Mouse (Mus musculus): Measurements from ENCODE around the gene Rabl6. TPM values are rescaled to one million over a fixed set of nuclear protein-coding genes. Genes with fewer than 3 reads are reported as not detected.

Gene Rabl6
- 66.5 and 73.8 TPM in 2 replicates for polyA plus RNA-seq (2012; rRNA removed)

GRCm38 (mm10) chr2:25607761-25608622 is at the start of gene Rabl6:
Gene Rabl6, minus strand, starts transcription at chr2:25608521.
- DNase-seq (ENCODE audit: low spot score), result peak; percentile 88

GRCm38 (mm10) chr2:25657652-25658051 is 49.3 kb upstream of the Rabl6 start, which contains the start of gene Lcn5:
Gene Lcn5, plus strand, starts transcription at chr2:25657952.
- DNase-seq (ENCODE audit: low spot score), result no peak

- no peak for DNase-seq (ENCODE audit: low spot score)
These were observed 48.9 kb upstream of the Rabl6 start for GRCm38 (mm10) chr2:25657246-25657645.

GRCm38 (mm10) chr2:25656691-25657090 is 48.4 kb upstream of the Rabl6 start:
- no peak for DNase-seq (ENCODE audit: low spot score)

GRCm38 (mm10) chr2:25654502-25654901 is 46.2 kb upstream of the Rabl6 start:
- DNase-seq (ENCODE audit: low spot score), result no peak

GRCm38 (mm10) chr2:25652902-25653301 is 44.6 kb upstream of the Rabl6 start, which contains the start of gene Lcn8:
Gene Lcn8, plus strand, starts transcription at chr2:25653120.
- DNase-seq (ENCODE audit: low spot score), result no peak

- DNase-seq (ENCODE audit: low spot score), result no peak
These were observed 31.6 kb upstream of the Rabl6 start for GRCm38 (mm10) chr2:25639890-25640289.

GRCm38 (mm10) chr2:25634046-25634445 is 25.7 kb upstream of the Rabl6 start:
- no peak for DNase-seq (ENCODE audit: low spot score)

GRCm38 (mm10) chr2:25633616-25634015 is 25.3 kb upstream of the Rabl6 start:
- DNase-seq (ENCODE audit: low spot score), result no peak

- DNase-seq (ENCODE audit: low spot score), result no peak
These were observed 20.4 kb upstream of the Rabl6 start for GRCm38 (mm10) chr2:25628738-25629137.

- DNase-seq (ENCODE audit: low spot score), result no peak
These were observed 19.5 kb upstream of the Rabl6 start, which contains the start of gene Fcna for GRCm38 (mm10) chr2:25627811-25628210. Gene Fcna, minus strand, starts transcription at chr2:25628030.

- DNase-seq (ENCODE audit: low spot score), result no peak
These were observed 17.7 kb upstream of the Rabl6 start for GRCm38 (mm10) chr2:25625986-25626385.

- DNase-seq (ENCODE audit: low spot score), result peak; percentile 63
These were observed 13.2 kb upstream of the Rabl6 start, which contains the start of gene Tmem141 for GRCm38 (mm10) chr2:25621229-25622200. Gene Tmem141, minus strand, starts transcription at chr2:25622005.

- no peak for DNase-seq (ENCODE audit: low spot score)
These were observed 12.5 kb upstream of the Rabl6 start for GRCm38 (mm10) chr2:25620852-25621228.

GRCm38 (mm10) chr2:25620386-25620785 is 12.1 kb upstream of the Rabl6 start:
- no peak for DNase-seq (ENCODE audit: low spot score)

- no peak for DNase-seq (ENCODE audit: low spot score)
These were observed 9.3 kb upstream of the Rabl6 start, which contains the start of gene Ccdc183 for GRCm38 (mm10) chr2:25617578-25617977. Gene Ccdc183, minus strand, starts transcription at chr2:25617678.

- DNase-seq (ENCODE audit: low spot score), result no peak
These were observed 8.1 kb upstream of the Rabl6 start for GRCm38 (mm10) chr2:25616398-25616797.

GRCm38 (mm10) chr2:25608671-25609070 is 350 bp upstream of the Rabl6 start:
- DNase-seq (ENCODE audit: low spot score), result no peak

- DNase-seq (ENCODE audit: low spot score), result no peak
These were observed 5.8 kb downstream of the Rabl6 start for GRCm38 (mm10) chr2:25602526-25602925.

GRCm38 (mm10) chr2:25600037-25600436 is 8.3 kb downstream of the Rabl6 start:
- no peak for DNase-seq (ENCODE audit: low spot score)

- DNase-seq (ENCODE audit: low spot score), result no peak
These were observed 9.6 kb downstream of the Rabl6 start for GRCm38 (mm10) chr2:25598749-25599148.

Data from urinary bladder, adult 2 months (tissue).